Mouse (Mus musculus) ES-Bruce4 (cell line): ENCODE results near the gene Cbarp. TPM values are rescaled to one million over a fixed set of nuclear protein-coding genes. Genes with fewer than 3 reads are reported as not detected.
A peak's percentile ranks its signal among the peaks of the same experiment; 100 is the strongest.

ENCODE experiments used
- H3K27ac ChIP-seq: 2 replicates; pipeline ENCODE4 v1.5.1; 2012; ENCODE audit warnings: low read length, inconsistent platforms; ENCODE audit not compliant: insufficient read depth
- H3K27me3 ChIP-seq: 2 replicates; pipeline ENCODE4 v1.6.1; 2012; ENCODE audit warnings: mild to moderate bottlenecking, low read length, inconsistent platforms; ENCODE audit not compliant: control insufficient read depth, poor library complexity, insufficient read depth, severe bottlenecking
- H3K36me3 ChIP-seq: 2 replicates; pipeline ENCODE4 v1.6.1; 2012; ENCODE audit warnings: inconsistent platforms, mild to moderate bottlenecking, low read length, moderate library complexity; ENCODE audit not compliant: control insufficient read depth, poor library complexity, insufficient read depth, severe bottlenecking
- H3K4me1 ChIP-seq: one replicate; pipeline ENCODE4 v1.8.1; 2011; ENCODE audit warnings: low read length; ENCODE audit not compliant: control insufficient read depth, insufficient read depth
- H3K4me3 ChIP-seq: 2 replicates; pipeline ENCODE4 v1.5.1; 2011; ENCODE audit warnings: low read depth, mild to moderate bottlenecking, low read length
- H3K9ac ChIP-seq: 2 replicates; pipeline ENCODE4 v1.6.1; 2012; ENCODE audit warnings: low read depth, mild to moderate bottlenecking, inconsistent platforms; ENCODE audit not compliant: poor library complexity, severe bottlenecking
- H3K9me3 ChIP-seq: replicated peaks from 2 replicates; pipeline ENCODE4 v1.6.1; 2012; ENCODE audit warnings: mild to moderate bottlenecking, low read length, inconsistent platforms; ENCODE audit not compliant: control insufficient read depth, poor library complexity, insufficient read depth, severe bottlenecking
- CTCF ChIP-seq: IDR thresholded peaks from one replicate; pipeline ENCODE4 v1.8.1; 2011; ENCODE audit warnings: low read depth, low read length
- EP300 ChIP-seq: IDR thresholded peaks from 2 replicates; pipeline ENCODE4 v1.6.1; 2011; ENCODE audit warnings: low read depth, low read length; ENCODE audit not compliant: insufficient read depth
- POLR2A ChIP-seq: IDR thresholded peaks from one replicate; pipeline ENCODE4 v1.8.1; 2011; ENCODE audit warnings: low read length; ENCODE audit not compliant: insufficient read depth
- polyA plus RNA-seq: library from polyadenylated mRNA; stranded (reverse); fragments of >200 nt; gene quantifications from 2 replicates; pipeline ENCODE4 v1.2.4, GENCODE M21; 2011; ENCODE audit warnings: low read depth; ENCODE audit not compliant: missing spikeins, insufficient read depth, insufficient read length

Gene Cbarp
- polyA plus RNA-seq, 1 experiment: 29.8 TPM

DNA sequence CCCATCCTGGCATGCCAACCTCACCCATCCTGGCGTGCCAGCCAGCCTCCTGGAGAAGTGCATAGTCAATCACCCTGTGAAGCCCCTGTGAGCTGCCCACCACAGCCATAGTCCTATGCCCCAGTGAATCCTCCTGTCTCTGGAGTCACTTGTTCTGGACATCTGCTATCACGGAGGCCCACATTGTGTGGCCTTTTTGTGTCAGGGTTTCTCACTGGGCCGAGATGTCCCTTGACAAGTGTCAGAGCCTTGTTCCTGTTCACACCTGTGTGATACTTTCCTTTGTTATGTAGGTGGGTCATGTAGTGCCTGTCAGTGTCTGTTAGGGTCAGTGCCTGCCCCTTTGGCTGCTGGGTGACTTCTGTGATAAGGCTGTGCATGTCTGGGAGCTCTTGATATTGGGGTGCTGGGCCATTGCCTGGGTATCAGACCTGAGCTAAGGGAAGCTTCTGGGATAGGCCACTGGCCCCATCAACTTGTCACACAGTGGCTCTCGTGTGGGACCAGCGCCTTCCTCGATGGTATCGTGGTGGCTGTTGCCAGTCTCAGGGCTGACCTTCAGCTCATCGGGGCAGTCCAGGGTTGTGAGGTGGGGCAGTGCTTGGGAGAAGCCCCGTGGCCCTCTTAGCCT is 16.6 kb downstream of the Cbarp start:
- H3K4me3 ChIP-seq: no peak overlapping the region
- no peaks in the 10 kb centered on the region for H3K27me3 ChIP-seq
- no peak overlapping the region for H3K27ac ChIP-seq
- peaks cover 8% of the 10 kb centered on the region; the same call in 1 of the 2 replicates for H3K36me3 ChIP-seq
- no peaks in the 10 kb centered on the region for H3K4me1 ChIP-seq
- H3K9ac ChIP-seq: no peak overlapping the region
- H3K9me3 ChIP-seq: no peaks in the 10 kb centered on the region
- TF ChIP-seq POLR2A (no peak), CTCF (no peak), EP300 (no peak)

DNA sequence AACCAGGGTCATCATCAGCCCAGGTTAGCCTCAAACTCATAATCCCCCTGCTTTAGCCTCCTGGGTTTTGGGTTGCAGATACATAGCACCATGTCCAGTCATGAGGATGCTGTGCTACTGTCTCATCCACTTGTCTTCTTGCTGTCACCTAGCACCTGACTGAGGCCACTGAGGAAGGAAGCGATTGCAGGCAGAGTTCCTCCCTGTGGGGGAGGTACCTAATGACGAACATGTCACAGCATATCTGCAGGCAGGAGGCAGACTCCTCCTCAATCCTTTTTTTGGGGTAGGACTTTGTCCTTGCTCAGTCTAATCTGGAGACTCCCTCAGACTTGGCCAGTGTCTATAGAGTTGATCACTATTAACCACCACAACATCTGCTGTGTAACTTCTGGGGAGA is 19.0 kb downstream of the Cbarp start:
- Histone ChIP-seq H3K36me3 (peaks cover 12% of the 10 kb centered on the region; the same call in 1 of the 2 replicates), H3K27me3 (no peaks in the 10 kb centered on the region), H3K27ac (no peak overlapping the region), H3K9ac (no peak overlapping the region), H3K4me3 (no peak overlapping the region), H3K9me3 (no peaks in the 10 kb centered on the region), H3K4me1 (peaks cover 6% of the 10 kb centered on the region)
- TF ChIP-seq CTCF (no peak), EP300 (no peak), POLR2A (no peak)

DNA sequence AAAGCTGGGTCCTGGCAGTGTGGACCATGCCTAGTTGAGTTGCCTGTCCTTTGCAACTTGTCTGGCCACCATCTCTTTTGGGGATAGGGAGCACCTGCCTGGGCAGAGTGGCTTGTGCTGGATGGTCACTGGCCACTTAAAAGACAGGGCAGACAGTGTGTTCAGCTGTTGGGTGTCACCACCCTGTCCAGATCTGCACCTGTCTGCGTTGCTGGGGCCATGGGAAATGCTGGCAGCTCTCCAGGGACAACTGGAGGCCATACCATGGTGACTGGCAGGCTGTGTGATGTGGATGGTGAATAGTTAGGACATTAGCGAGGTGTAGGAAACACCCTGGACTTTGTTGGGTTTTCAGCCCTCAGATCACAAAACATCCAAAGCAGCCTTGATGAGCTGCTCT is 20.5 kb downstream of the Cbarp start:
- no peaks in the 10 kb centered on the region for H3K9me3 ChIP-seq
- H3K27ac ChIP-seq: no peak overlapping the region
- no peak overlapping the region for H3K9ac ChIP-seq
- H3K4me3 ChIP-seq: no peak overlapping the region
- TF ChIP-seq POLR2A (no peak), CTCF (no peak), EP300 (no peak)
- H3K27me3 ChIP-seq: no peaks in the 10 kb centered on the region
- peaks cover 7% of the 10 kb centered on the region; the same call in 1 of the 2 replicates for H3K36me3 ChIP-seq
- H3K4me1 ChIP-seq: peaks cover 6% of the 10 kb centered on the region

DNA sequence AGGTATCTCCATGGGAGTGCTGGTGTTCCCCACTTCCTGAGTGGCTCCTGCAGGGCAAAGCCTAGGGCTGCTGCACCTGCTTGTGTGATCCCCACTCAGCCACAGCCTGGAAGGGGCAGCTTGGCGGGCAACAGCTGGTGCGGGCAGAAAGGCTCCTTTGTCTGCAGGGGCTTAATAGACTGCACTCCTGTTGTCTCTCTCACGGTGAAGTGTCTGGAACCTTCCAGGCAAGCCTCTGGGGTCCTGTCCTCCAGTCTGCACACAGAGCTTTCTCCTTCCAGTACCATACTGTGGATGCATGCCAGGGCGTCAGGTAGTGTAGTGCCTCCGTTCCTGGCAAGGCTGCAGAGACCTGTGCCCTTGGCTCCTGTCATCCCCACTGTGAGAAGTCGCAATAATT is 22.1 kb downstream of the Cbarp start:
- Histone ChIP-seq H3K9me3 (no peaks in the 10 kb centered on the region), H3K27ac (no peak overlapping the region), H3K4me1 (peaks cover 6% of the 10 kb centered on the region), H3K9ac (no peak overlapping the region), H3K27me3 (no peaks in the 10 kb centered on the region), H3K36me3 (peaks cover 7% of the 10 kb centered on the region; the same call in 1 of the 2 replicates), H3K4me3 (no peak overlapping the region)
- TF ChIP-seq POLR2A (no peak), EP300 (no peak), CTCF (no peak)

DNA sequence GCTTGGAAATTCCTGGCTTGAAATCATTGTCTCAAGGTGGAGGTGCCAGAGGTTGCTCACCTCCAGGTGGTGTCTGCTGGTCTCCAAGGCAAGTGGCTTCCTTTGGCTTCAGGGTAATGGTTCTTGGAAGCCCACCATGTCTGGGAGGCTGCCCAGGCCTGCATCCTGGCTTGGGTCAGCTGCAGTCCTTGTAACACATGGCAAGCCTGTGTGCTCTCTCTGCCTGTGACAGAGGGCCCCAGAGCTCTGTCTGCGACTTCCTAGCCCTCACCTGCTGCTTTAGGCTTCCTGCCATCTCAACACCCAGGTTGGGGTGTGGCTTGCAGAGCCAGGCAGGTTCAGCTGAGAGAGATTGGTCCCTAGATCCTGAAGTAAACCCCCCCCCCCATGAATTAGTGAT is 22.9 kb downstream of the Cbarp start:
- peaks cover 7% of the 10 kb centered on the region; the same call in 1 of the 2 replicates for H3K36me3 ChIP-seq
- peak overlapping the region; percentile 82 for H3K4me3 ChIP-seq
- no peaks in the 10 kb centered on the region for H3K9me3 ChIP-seq
- H3K9ac ChIP-seq: peak overlapping the region; percentile 98
- peaks cover 6% of the 10 kb centered on the region for H3K4me1 ChIP-seq
- H3K27me3 ChIP-seq: no peaks in the 10 kb centered on the region
- H3K27ac ChIP-seq: no peak overlapping the region
- no peak for TF ChIP-seq POLR2A
- no peak for TF ChIP-seq EP300
- TF ChIP-seq CTCF: no peak

DNA sequence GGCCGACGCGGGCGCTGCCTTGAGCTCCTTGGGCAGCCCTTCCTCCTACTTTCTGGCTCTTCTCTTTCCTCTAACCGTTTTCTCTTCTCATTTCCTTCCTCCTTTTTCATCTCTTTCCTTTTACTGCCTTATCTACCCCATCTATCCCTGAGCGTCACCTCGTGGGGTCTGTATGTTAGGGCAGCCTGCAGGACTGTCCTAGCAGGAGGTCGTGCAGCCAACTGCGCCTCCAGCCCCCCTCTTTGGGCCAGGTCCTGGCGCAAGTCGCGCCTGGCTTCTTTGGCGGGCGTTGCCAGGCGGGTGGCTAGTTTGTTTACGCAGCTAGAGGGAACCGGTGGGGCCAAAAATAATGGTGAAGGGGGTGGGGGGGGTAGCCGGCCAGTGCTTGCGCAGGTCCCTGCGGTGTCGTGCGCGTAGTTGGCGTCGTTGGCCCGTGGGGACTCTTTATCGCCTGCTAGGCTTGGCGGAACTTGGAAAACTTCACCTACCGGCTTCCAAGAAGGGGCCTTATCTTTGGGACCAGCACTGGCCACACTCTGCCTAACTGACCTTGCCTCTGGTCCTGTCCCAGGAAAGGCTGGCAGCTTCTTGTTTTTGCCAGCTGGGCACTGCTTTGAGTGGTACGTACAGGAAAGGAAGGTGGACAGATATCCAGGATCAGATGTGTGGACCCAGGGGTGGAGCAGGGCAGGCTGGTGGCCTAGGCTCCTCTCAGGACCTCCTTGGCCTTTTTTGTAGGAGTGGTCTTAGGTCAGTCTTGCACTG is 23.5 kb downstream of the Cbarp start:
- no peak for TF ChIP-seq EP300
- TF ChIP-seq POLR2A: no peak
- TF ChIP-seq CTCF: no peak
- Histone ChIP-seq H3K27me3 (no peaks in the 10 kb centered on the region), H3K27ac (no peak overlapping the region), H3K4me3 (peak overlapping the region; percentile 82), H3K36me3 (peaks cover 7% of the 10 kb centered on the region; the same call in 1 of the 2 replicates), H3K9ac (peak overlapping the region; percentile 98), H3K4me1 (peaks cover 6% of the 10 kb centered on the region), H3K9me3 (no peaks in the 10 kb centered on the region)
